Mouse (Mus musculus) liver, postnatal 0 days (tissue): ENCODE measurements around the gene Krt80. TPM values are rescaled to one million over a fixed set of nuclear protein-coding genes. Genes with fewer than 3 reads are reported as not detected.

ENCODE experiments used
- ATAC-seq: fragments of 200-750 bp; cut with Nextera tagmentation; 2 replicates; pipeline ENCODE4 v1.8.0; 2017; ENCODE audit warnings: mild to moderate bottlenecking, moderate library complexity
- DNase-seq: peaks from one replicate; pipeline ENCODE4 v3.0.0-alpha.2; 2016
- H3K27ac ChIP-seq: fragments of 300-500 bp; sonication (generic); 2 replicates; pipeline ENCODE4 v1.5.1; 2014; ENCODE audit warnings: antibody characterized with exemption, moderate library complexity, mild to moderate bottlenecking, low read depth
- H3K27me3 ChIP-seq: fragments of 300-500 bp; sonication (generic); 2 replicates; pipeline ENCODE4 v1.6.1; 2014; ENCODE audit warnings: low read length, control low read depth, mixed read lengths; ENCODE audit not compliant: insufficient read depth
- H3K36me3 ChIP-seq: fragments of 300-500 bp; sonication (generic); replicated peaks from 2 replicates; pipeline ENCODE4 v1.6.1; 2014; ENCODE audit warnings: mild to moderate bottlenecking, control low read depth, low read length, moderate library complexity, mixed read lengths; ENCODE audit not compliant: insufficient read depth
- H3K4me1 ChIP-seq: fragments of 300-500 bp; sonication (generic); 2 replicates; pipeline ENCODE4 v1.6.1; 2014; ENCODE audit warnings: antibody characterized with exemption, mild to moderate bottlenecking, control low read depth; ENCODE audit not compliant: insufficient read depth
- H3K4me2 ChIP-seq: fragments of 300-500 bp; sonication (generic); 2 replicates; pipeline ENCODE4 v1.6.1; 2014; ENCODE audit warnings: low read depth, mild to moderate bottlenecking, low read length, moderate library complexity, mixed read lengths
- H3K4me3 ChIP-seq: fragments of 300-500 bp; sonication (generic); 2 replicates; pipeline ENCODE4 v1.5.1; 2014; ENCODE audit warnings: low read depth, low read length
- H3K9ac ChIP-seq: fragments of 300-500 bp; sonication (generic); replicated peaks from 2 replicates; pipeline ENCODE4 v1.6.1; 2014; ENCODE audit warnings: mild to moderate bottlenecking, moderate library complexity
- H3K9me3 ChIP-seq: fragments of 300-500 bp; sonication (generic); 2 replicates; pipeline ENCODE4 v1.6.1; 2016; ENCODE audit warnings: mild to moderate bottlenecking, control low read depth, low read length, mixed read lengths
- CTCF ChIP-seq: sonication (generic); IDR thresholded peaks from 2 replicates; pipeline ENCODE4 v1.5.1; 2016; ENCODE audit warnings: antibody characterized with exemption, low read depth
- EP300 ChIP-seq: IDR thresholded peaks from 2 replicates; pipeline ENCODE4 v1.6.1; 2016; ENCODE audit warnings: antibody characterized with exemption, low read depth, mild to moderate bottlenecking
- WGBS: fragments of 180-500 bp; shearing (Covaris S2); extraction: QIAGEN DNeasy Blood & Tissue Kit; methylation state at CpG from one replicate; pipeline ENCODE4 v1.1.7; 2014; ENCODE audit not compliant: insufficient replicate concordance; 5-methylcytosine and 5-hydroxymethylcytosine counted together
- polyA plus RNA-seq: library from polyadenylated mRNA; unstranded; fragments of >200 nt; fragmentation: Nextera tagmentation; extraction: Ambion mirVana; gene quantifications from 2 replicates; pipeline ENCODE4 v1.2.1, GENCODE M21; 2015

The Krt80 gene
- polyA plus RNA-seq, 1 experiment from 2014 or later: 0.38 TPM

DNA sequence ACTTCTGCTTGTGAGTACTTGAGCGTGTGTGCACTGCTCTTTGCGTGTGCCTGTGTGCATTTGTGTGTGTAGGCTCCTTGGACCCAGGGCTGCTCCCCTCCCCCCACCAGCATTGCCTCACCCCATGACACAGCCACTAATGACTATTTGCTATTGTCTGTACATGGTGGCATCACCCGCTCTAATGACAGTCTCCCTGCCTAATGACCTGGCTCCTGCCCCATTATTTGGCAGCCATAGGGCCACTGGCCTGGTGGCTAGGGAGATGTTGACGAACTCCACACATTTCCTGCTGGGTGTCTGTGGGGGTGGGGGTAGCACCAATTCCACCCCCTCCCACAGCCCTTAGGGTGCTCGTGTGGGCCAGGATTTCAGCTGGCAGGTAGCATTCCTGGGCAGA is 8.7 kb upstream of the Krt80 start:
- H3K27me3 ChIP-seq: no peaks in the 10 kb centered on the region
- H3K9me3 ChIP-seq: no peaks in the 10 kb centered on the region
- TF ChIP-seq EP300 (no peak), CTCF (no peak)
- no peaks in the 10 kb centered on the region for H3K36me3 ChIP-seq
- H3K4me3 ChIP-seq: no peak overlapping the region
- no peak overlapping the region for H3K9ac ChIP-seq
- 82% methylated on average over 5 of the region's 5 CpGs for WGBS
- peak overlapping the region; percentile 48; the same call in 1 of the 2 replicates for H3K27ac ChIP-seq
- peaks cover 12% of the 10 kb centered on the region for H3K4me1 ChIP-seq
- ATAC-seq (no peak), DNase-seq (no peak)
- H3K4me2 ChIP-seq: no peak overlapping the region

DNA sequence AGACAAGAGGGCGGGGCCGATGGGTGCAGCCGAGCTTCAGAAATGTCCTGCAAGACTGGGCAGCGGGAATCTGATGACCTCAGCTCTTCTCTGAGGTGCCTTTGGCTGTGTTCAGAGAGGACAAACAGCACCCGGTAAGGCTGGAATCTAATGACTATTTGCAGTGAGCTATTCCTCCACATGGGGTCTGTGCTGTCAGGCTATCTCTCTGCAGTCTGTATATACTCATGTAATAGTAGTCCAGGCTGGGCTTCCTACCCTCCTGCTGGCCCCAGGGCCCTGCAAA is 6.8 kb upstream of the Krt80 start:
- WGBS: 25% methylated on average over 5 of the region's 5 CpGs
- Histone ChIP-seq H3K9ac (no peak overlapping the region), H3K27ac (no peak overlapping the region), H3K9me3 (no peaks in the 10 kb centered on the region), H3K36me3 (no peaks in the 10 kb centered on the region), H3K4me3 (no peak overlapping the region), H3K4me2 (no peak overlapping the region), H3K4me1 (peaks cover 20% of the 10 kb centered on the region), H3K27me3 (no peaks in the 10 kb centered on the region)
- DNase-seq (no peak), ATAC-seq (no peak)
- no peak for TF ChIP-seq EP300
- TF ChIP-seq CTCF: no peak

DNA sequence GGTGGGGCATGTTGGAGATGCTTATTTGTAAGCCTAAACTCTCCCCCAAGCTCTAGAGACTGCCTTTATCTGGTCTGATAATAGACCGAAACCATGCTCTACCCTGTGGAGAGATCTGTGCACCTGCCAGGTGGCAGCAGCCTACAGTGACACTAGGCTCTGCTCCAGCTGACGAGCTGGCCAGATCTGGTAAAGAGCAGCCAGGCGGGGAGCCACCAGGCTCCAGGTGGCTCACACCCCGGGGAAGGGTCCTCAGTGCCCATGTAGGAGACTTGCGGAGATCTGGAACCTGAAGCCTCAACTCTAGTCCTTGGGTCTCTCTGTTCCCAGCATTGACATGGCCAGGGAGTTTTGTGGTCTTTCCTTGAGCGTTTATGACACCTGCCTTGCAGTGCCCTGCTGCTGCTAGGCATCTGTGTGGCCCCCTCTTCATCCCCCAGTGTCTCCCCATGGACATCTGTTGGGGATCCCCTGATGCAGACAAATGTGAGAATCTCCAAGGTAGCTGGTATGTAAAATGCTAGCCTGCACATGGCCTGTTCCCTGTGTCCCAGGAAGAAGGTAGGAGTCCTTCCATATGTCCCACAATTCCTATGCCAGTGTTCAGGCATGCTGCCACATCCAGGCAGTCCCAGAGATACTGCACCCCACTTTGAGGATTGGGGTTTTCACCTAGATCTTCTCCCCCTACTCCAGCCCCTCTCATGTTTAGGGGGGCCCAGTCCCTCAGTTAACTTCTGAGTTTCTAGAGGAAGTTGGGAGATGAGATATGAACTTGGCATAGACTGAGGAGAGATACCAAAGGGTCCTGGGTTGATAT is 6.2 kb upstream of the Krt80 start:
- Histone ChIP-seq H3K27ac (peak overlapping the region; percentile 72), H3K36me3 (no peaks in the 10 kb centered on the region), H3K4me1 (peaks cover 20% of the 10 kb centered on the region), H3K27me3 (no peaks in the 10 kb centered on the region), H3K4me2 (no peak overlapping the region), H3K9me3 (no peaks in the 10 kb centered on the region), H3K4me3 (no peak overlapping the region), H3K9ac (no peak overlapping the region)
- ATAC-seq (no peak), DNase-seq (no peak)
- WGBS: 53% methylated on average over 6 of the region's 6 CpGs
- TF ChIP-seq EP300 (no peak), CTCF (no peak)

DNA sequence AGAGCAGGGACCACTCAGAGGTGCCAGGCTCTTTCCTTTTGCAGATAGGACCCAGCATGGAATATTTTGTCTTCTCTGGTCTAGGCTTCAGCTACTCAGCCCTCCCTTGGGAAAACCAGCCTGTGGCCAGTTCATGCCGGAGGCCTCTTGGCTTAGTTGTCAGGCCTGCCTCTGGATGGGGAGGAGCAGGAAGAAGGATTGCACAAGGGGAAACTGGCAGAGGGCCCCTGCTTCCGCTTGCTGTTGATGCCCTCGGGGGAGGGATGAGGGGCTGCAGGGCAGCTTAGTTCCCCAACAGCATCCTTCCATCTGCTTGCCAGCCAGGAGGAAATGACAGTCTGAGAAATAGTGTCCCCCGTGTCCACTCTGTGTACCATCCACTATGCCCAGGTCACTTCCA is 4.9 kb upstream of the Krt80 start:
- Histone ChIP-seq H3K4me2 (peak overlapping the region; percentile 20; the same call in 1 of the 2 replicates), H3K36me3 (no peaks in the 10 kb centered on the region), H3K9ac (no peak overlapping the region), H3K4me3 (no peak overlapping the region), H3K4me1 (peaks cover 20% of the 10 kb centered on the region), H3K9me3 (no peaks in the 10 kb centered on the region), H3K27ac (peak overlapping the region; percentile 72), H3K27me3 (no peaks in the 10 kb centered on the region)
- 18% methylated on average over 4 of the region's 4 CpGs for WGBS
- ATAC-seq (peak; percentile 55; the same call in 1 of the 2 replicates), DNase-seq (peak; percentile 67)
- no peak for TF ChIP-seq CTCF
- TF ChIP-seq EP300: no peak

DNA sequence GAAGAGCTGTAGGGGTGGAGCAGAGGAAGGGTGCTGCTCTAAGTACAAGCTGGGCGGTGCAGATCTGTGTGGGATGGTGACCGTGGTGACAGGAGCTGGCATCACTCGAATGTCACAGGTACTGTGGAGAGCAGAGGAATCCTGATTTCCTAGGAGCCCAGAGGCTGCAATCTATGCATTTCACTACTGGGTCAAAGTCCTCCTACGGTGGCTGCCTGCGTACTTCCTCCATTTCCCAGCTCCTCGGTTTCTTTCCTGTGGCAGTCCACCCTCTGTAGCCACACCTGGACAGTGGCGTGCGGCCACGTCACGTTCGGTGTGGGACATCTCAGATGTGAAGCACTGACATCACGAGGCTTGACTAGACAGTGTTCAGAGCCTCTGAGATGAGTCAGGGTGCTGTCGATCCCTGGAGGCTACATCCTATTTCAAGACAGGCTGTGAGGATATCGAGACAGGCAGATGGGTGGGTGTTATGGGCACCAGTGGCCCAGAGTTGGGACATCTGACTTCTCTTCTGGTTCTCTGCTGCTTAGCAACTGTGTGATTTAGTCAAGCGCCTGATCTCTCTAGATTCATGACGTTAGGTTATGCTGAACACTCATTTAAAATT is 3.4 kb upstream of the Krt80 start:
- peak overlapping the region; percentile 41; the same call in 1 of the 2 replicates for H3K9ac ChIP-seq
- peak overlapping the region; percentile 26; the same call in 1 of the 2 replicates for H3K4me2 ChIP-seq
- H3K36me3 ChIP-seq: no peaks in the 10 kb centered on the region
- ATAC-seq (peak; percentile 11), DNase-seq (no peak)
- 56% methylated on average over 16 of the region's 16 CpGs for WGBS
- no peak for TF ChIP-seq CTCF
- TF ChIP-seq EP300: no peak
- peaks cover 20% of the 10 kb centered on the region for H3K4me1 ChIP-seq
- 0 out of 2 replicates have a peak, but pooled peaks cover 5% of the 10 kb centered on the region for H3K27me3 ChIP-seq
- no peaks in the 10 kb centered on the region for H3K9me3 ChIP-seq
- no peak overlapping the region for H3K4me3 ChIP-seq
- peak overlapping the region; percentile 62 for H3K27ac ChIP-seq

DNA sequence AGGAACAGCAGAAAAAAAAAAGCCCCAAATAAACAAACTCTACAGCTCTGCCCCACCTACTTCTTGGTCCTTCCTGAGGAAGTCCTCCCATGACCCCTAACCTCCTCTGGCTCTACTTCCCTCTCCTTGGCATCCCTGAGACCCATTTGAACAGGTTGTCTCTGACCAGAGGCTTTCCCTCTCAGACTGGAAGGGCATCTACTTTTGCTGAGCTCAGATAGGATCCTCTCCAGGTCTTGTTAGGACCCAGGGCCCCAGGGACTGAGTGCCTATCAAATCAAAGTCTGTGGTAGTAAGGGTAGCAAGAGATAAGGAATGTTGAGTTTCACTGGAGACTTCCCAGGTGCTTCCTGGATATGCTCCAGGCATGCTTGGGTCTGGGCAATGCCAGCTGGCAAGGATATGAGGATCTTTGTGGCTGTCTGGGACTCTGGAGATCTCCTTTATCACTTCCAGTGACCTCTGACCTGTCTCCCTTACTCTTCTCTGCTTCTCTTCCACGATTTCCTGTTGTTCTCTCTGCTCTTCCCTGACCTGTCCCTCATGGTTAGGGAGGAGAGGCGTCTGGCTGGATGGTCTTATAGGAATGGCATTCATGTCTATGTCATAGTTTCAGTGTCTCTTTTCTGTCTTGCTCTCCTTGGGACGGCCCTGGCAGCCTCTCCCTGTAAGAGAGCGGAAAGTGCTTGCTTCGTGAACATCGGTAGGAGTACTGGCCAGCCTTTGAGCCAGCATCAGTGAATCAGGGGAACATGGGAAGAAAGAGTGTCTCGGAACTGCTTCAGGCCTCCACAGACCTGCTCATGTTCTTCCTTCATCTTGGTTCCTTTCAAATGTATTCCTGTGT is 2.4 kb upstream of the Krt80 start:
- WGBS: 57% methylated on average over 7 of the region's 7 CpGs
- no peak for DNase-seq

More for the DNA sequence above, 2.4 kb upstream of the Krt80 start:
- H3K9me3 ChIP-seq: no peaks in the 10 kb centered on the region
- ATAC-seq: no peak
- peaks cover 20% of the 10 kb centered on the region for H3K4me1 ChIP-seq
- H3K4me3 ChIP-seq: no peak overlapping the region
- no peak overlapping the region for H3K9ac ChIP-seq
- H3K4me2 ChIP-seq: 0 out of 2 replicates have a peak overlapping the region, but pooled peaks have one; percentile 18
- no peak for TF ChIP-seq CTCF
- TF ChIP-seq EP300: no peak
- H3K27me3 ChIP-seq: 0 out of 2 replicates have a peak, but pooled peaks cover 5% of the 10 kb centered on the region
- no peaks in the 10 kb centered on the region for H3K36me3 ChIP-seq
- H3K27ac ChIP-seq: peak overlapping the region; percentile 62
